Mouse (Mus musculus): Measurements from ENCODE around the gene Igfbp5. TPM values are rescaled to one million over a fixed set of nuclear protein-coding genes. Genes with fewer than 3 reads are reported as not detected.

Gene Igfbp5
- polyA plus RNA-seq, 1 experiment from 2014 or later: 20.9 TPM

DNA sequence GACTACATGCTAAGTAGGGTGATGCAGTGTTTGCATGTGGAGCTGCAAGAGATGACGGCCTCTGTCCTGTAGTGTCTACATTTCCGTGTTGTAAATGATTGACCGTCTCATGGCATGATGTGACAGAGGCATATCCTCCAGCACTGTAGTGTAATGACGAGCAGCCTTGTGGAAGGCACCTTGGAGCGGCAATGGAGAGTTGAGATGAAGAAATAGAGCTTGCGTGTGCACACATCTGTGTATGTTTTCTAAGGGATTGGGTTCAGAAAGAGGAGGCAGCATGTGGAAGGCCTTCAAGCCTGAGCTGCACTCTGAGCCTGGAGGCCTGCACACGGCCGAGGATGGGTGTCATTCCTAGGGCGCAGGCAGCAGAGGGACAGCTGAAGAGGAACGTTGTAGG, 19.0 kb downstream of the Igfbp5 start:
- Histone ChIP-seq H3K9me3 (replicated peaks) (no peaks in the 10 kb centered on the region), H3K4me2 (no peak overlapping the region), H3K36me3 (ENCODE audit: poor library complexity, severe bottlenecking) (peaks cover 41% of the 10 kb centered on the region), H3K27ac (no peak overlapping the region), H3K4me1 (peaks cover 14% of the 10 kb centered on the region), H3K9ac (no peak overlapping the region), H3K4me3 (no peak overlapping the region), H3K27me3 (no peaks in the 10 kb centered on the region)
- WGBS: 90% methylated on average over 10 of the region's 10 CpGs
- no peak for ATAC-seq

DNA sequence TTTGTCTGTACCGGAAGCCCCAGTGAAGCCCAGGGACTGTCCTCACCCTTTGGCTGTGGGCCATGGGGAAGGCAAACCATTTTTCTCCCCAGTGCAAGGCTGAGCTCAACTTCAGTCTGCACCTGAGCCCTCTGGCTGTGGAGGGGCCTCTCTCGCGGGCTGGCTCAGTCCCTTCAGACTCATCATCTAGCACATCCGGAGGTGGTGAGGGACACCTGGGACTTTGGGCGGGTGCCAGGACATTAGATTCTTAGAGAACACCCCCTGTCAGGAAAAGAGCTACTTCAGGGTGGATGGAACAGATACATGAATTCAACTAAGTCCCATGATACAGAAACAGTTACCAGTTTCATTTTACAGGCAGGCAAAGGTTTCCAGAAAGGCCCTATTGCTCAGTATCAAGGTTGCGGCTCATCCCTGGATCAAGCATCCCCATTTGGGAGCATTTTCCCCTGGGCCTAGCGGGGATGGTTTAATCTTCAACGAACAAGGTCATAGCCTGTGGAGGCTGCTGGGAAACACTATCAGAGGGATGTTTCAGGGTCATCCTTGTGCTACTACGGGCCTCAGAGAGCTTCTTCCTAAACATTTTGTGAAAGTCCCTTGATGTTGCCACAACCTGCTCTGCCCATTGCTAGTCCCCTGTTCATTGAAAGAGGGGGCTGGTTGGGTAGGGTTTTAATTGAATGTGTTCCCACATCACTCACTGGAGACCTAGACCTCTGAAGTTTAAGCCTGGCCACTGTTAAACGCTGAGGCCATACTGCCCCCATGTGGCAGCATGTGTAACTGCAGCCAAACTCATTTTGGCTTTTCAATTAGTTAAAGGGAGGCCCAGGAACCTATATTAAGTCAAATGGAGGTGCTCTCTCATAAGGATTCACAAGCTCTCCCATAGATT, 20.1 kb downstream of the Igfbp5 start:
- Histone ChIP-seq H3K36me3 (ENCODE audit: poor library complexity, severe bottlenecking) (peaks cover 42% of the 10 kb centered on the region), H3K4me2 (no peak overlapping the region), H3K27me3 (no peaks in the 10 kb centered on the region), H3K9ac (no peak overlapping the region), H3K4me1 (peaks cover 14% of the 10 kb centered on the region), H3K4me3 (no peak overlapping the region), H3K9me3 (replicated peaks) (no peaks in the 10 kb centered on the region), H3K27ac (peak overlapping the region; percentile 1)
- peak; percentile 61 for ATAC-seq
- 44% methylated on average over 10 of the region's 10 CpGs for WGBS

DNA sequence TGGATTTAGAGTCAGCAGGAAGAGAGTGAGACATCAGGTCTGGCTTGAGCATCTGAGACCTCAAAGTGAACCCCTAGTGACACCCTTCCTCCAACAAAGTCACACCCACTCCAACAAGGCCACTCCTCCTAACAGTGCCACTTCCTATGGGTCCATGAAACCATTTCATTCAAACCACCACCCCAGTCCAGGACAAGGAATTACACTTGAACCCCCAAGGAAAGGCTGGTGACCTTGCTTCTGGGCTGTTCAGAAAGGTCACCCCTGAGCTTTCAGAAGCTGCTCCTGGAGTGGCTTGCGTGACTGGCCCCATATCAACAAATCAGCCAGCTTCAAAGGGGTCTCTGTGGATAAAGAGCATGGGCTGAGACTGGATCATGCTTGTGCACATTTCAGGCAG, 20.9 kb downstream of the Igfbp5 start:
- Histone ChIP-seq H3K4me3 (no peak overlapping the region), H3K36me3 (ENCODE audit: poor library complexity, severe bottlenecking) (peaks cover 48% of the 10 kb centered on the region), H3K9me3 (replicated peaks) (no peaks in the 10 kb centered on the region), H3K27ac (no peak overlapping the region), H3K27me3 (no peaks in the 10 kb centered on the region), H3K4me2 (no peak overlapping the region), H3K9ac (no peak overlapping the region), H3K4me1 (peaks cover 7% of the 10 kb centered on the region)
- no peak for ATAC-seq
- WGBS: 75% methylated on average over 1 of the region's 1 CpGs

DNA sequence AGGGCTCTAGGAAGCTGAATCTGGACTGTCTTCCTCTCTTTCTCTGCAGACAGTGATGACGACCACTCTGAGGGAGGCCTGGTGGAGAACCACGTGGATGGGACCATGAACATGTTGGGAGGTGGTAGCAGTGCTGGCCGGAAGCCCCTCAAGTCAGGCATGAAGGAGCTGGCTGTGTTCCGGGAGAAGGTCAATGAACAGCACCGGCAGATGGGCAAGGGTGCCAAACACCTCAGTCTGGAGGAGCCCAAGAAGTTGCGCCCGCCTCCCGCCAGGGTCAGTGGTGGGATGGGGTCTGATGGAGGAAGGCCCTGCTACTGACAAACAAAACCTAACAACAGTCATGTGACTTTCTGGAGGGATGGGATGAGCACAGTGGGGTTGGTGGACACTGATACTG, 25.6 kb downstream of the Igfbp5 start:
- ATAC-seq: no peak
- Histone ChIP-seq H3K36me3 (ENCODE audit: poor library complexity, severe bottlenecking) (peaks cover 63% of the 10 kb centered on the region), H3K4me2 (no peak overlapping the region), H3K27ac (no peak overlapping the region), H3K9me3 (replicated peaks) (no peaks in the 10 kb centered on the region), H3K9ac (no peak overlapping the region), H3K27me3 (no peaks in the 10 kb centered on the region), H3K4me3 (no peak overlapping the region), H3K4me1 (no peaks in the 10 kb centered on the region)
- 85% methylated on average over 8 of the region's 8 CpGs for WGBS

DNA sequence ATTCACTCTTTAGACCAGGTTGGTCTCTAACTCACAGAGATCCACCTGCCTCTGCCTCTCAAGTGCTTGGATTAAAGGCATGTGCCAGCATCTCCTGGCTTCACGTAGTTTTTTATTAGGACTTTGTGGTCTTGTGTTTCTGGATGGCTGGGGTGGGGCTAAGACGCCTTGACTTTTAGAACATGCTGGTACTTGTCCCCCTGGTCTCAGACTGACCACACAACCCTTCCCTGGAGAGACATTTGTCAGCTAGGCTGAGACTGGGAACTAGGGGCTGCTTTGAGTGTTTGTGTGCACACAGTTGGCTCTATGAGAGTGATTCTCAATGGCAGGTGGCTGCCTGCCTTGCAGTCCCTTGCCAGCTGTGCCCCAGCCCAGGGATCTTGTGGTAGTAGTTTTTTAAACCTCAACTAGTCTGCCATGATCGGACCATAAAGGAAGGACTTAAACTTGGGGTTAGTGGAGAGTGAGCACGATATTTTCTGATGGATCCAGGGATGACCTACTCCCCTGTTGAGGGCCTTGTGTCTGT, 26.8 kb downstream of the Igfbp5 start:
- H3K27ac ChIP-seq: no peak overlapping the region

DNA sequence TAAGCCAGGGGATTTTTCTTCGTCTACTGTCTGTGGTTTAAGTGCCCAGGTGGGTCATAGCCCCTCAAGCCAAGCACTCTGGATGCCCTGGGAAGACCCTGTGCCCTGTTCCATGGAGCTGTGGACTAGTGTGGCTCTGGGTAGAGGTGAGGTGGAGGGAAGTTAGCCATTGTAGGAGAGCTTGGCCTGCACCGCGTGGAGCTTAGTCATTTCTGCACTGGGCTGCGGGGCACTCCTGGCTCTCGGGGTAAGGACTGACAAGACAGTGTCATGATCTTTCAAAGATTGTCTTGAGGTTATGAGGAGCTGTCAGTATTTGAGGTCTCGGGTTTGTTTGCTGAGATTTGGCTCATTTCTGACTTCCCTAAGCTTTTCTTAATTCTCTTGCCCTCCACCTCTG, 30.0 kb downstream of the Igfbp5 start:
- H3K27me3 ChIP-seq: no peaks in the 10 kb centered on the region
- H3K4me1 ChIP-seq: no peaks in the 10 kb centered on the region
- WGBS: 89% methylated on average over 6 of the region's 6 CpGs
- no peaks in the 10 kb centered on the region for H3K9me3 ChIP-seq (replicated peaks)
- ATAC-seq: no peak
- H3K36me3 ChIP-seq (ENCODE audit: poor library complexity, severe bottlenecking): peaks cover 32% of the 10 kb centered on the region
- H3K4me2 ChIP-seq: no peak overlapping the region
- H3K9ac ChIP-seq: no peak overlapping the region
- H3K27ac ChIP-seq: no peak overlapping the region
- no peak overlapping the region for H3K4me3 ChIP-seq

More for the DNA sequence above, 26.8 kb downstream of the Igfbp5 start:
- H3K4me2 ChIP-seq: no peak overlapping the region
- peaks cover 57% of the 10 kb centered on the region for H3K36me3 ChIP-seq (ENCODE audit: poor library complexity, severe bottlenecking)
- ATAC-seq: no peak
- no peak overlapping the region for H3K4me3 ChIP-seq
- 90% methylated on average over 4 of the region's 4 CpGs for WGBS
- H3K4me1 ChIP-seq: no peaks in the 10 kb centered on the region
- H3K9me3 ChIP-seq (replicated peaks): no peaks in the 10 kb centered on the region
- H3K9ac ChIP-seq: no peak overlapping the region
- H3K27me3 ChIP-seq: no peaks in the 10 kb centered on the region

DNA sequence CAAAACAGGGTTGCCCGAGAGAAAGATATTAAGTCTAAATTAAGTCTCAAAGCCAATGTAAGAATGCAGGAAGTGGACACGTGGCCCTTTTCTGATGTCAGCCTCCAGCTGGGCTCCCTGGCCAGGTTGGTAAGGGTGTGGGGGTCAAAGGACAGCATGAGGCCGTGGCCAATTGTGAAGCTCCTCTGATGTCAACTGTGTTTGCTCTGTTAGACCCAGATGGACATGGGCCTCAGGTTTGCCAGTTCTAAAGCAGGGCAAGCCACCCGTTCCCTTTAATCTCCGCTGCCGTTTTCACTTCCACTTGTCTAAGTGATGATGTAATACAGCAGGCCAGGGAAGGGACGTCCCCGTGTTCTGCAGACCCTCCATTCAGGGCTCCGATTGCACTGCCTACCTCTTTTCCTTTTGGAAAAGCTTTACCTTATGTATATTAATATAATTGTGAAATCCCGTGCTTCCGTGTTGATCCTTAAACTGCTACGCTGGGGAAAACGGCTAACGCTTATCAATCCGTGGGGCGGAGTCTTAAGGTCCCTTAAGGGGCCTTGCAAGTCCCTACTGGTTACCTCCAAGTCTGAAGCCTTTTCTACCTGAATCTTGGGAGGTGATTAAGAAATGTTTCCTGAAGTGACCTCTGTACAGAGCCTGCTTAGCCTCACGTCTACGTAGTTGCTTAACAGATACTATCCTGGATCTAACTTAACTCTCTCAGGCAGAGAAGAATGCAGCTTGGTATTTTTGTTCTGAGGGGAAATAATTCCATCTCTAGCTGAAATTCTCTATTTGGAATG, 31.8 kb downstream of the Igfbp5 start:
- peaks cover 34% of the 10 kb centered on the region for H3K36me3 ChIP-seq (ENCODE audit: poor library complexity, severe bottlenecking)
- H3K27me3 ChIP-seq: no peaks in the 10 kb centered on the region
- H3K9me3 ChIP-seq (replicated peaks): no peaks in the 10 kb centered on the region
- ATAC-seq: no peak
- no peaks in the 10 kb centered on the region for H3K4me1 ChIP-seq
- no peak overlapping the region for H3K4me3 ChIP-seq
- no peak overlapping the region for H3K9ac ChIP-seq
- H3K4me2 ChIP-seq: no peak overlapping the region
- H3K27ac ChIP-seq: no peak overlapping the region
- WGBS: 86% methylated on average over 18 of the region's 18 CpGs

DNA sequence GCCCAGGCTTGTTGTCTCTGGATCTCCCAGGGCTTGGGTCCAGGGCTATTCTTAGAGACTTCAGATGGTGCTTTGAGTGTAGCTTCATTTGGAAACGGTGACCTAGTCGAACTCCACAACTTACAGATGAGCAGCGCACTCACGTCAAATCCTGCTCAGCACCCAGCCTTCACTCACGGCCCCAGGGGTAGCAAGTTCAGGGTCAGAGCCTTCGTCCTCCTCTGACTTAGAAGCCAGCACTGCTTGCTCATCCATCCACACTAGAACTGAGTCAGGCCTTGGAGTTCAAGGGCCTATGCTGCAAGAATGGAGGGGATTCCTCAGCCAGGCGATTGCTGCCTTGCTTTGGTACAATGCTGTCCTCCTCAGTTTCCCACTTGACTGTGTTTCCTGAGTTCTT, 34.9 kb downstream of the Igfbp5 start:
- no peak for ATAC-seq
- H3K4me2 ChIP-seq: no peak overlapping the region
- no peak overlapping the region for H3K27ac ChIP-seq
- H3K36me3 ChIP-seq (ENCODE audit: poor library complexity, severe bottlenecking): peaks cover 49% of the 10 kb centered on the region
- H3K27me3 ChIP-seq: no peaks in the 10 kb centered on the region
- no peak overlapping the region for H3K9ac ChIP-seq
- WGBS: 92% methylated on average over 7 of the region's 7 CpGs
- no peaks in the 10 kb centered on the region for H3K9me3 ChIP-seq (replicated peaks)
- no peaks in the 10 kb centered on the region for H3K4me1 ChIP-seq
- H3K4me3 ChIP-seq: no peak overlapping the region

DNA sequence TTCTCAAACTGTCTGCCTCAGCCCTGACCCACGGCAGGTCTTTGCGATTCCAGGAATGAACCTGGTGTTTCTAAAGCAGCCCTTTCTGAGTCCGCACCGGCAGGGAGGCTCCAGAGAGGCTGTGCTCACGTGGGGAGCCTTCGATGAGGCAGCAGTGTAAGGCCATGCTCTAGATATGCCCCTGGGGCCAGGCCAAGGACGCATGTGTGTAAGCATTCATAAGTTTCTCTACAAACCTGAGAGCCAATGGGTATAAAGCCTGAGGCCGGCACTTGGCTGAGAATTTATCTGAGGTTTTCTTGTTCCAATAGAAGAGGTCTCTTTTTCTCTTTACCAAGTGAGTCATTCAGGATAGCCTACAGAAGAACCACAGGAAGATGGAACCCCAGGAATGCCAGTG, 35.3 kb downstream of the Igfbp5 start:
- no peaks in the 10 kb centered on the region for H3K9me3 ChIP-seq (replicated peaks)
- 87% methylated on average over 8 of the region's 8 CpGs for WGBS
- no peak for ATAC-seq
- H3K9ac ChIP-seq: no peak overlapping the region
- H3K4me2 ChIP-seq: no peak overlapping the region
- no peak overlapping the region for H3K4me3 ChIP-seq
- no peaks in the 10 kb centered on the region for H3K4me1 ChIP-seq
- no peak overlapping the region for H3K27ac ChIP-seq
- H3K36me3 ChIP-seq (ENCODE audit: poor library complexity, severe bottlenecking): peaks cover 45% of the 10 kb centered on the region
- H3K27me3 ChIP-seq: no peaks in the 10 kb centered on the region

DNA sequence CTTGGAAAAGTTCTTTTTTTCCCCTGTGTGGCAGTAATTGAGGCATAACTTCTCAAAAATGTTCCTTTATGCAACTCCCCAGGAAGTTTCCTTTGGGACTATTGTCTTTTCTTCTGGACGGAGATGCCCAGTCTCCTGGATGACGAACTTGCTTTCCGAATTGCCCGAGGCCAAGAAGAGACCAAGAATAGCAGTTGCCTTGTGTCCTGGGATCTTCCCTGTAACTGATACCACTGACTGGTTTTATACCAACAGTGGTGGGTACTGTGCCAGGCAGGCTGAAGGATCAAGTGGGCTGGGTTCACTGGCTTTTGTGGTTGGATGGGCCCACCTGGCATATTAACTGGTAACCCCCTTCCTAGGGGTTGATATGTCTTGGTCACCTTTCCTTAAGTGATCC, 41.1 kb downstream of the Igfbp5 start:
- Histone ChIP-seq H3K27ac (no peak overlapping the region), H3K9me3 (replicated peaks) (0 out of 2 replicates have a peak, but pooled peaks cover 3% of the 10 kb centered on the region), H3K4me1 (peaks cover 18% of the 10 kb centered on the region), H3K4me2 (no peak overlapping the region), H3K9ac (no peak overlapping the region), H3K36me3 (ENCODE audit: poor library complexity, severe bottlenecking) (peaks cover 58% of the 10 kb centered on the region), H3K27me3 (no peaks in the 10 kb centered on the region), H3K4me3 (no peak overlapping the region)
- ATAC-seq: no peak
- 58% methylated on average over 4 of the region's 4 CpGs for WGBS

DNA sequence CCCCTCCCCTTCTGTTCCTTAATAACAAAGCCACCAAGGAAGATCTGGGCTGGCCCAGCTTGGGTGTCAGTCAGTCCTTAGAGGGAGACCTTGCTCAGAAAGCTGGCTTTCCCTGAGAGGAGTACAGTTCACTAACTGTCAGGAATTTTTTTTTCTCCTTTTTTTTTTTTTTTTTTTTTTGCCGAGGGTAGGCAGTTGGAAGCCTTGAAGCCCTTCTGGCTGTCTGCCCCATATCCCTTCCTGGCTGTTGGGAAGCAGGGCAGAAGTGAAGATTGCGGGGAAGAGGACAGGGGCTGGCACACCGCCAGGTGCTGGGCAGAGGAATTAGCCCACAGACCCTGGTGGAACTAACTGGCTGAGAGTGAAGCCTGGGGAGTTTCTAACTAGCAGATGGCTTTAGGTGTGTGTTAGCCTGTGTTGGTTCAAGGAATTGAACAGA, 42.0 kb downstream of the Igfbp5 start:
- Histone ChIP-seq H3K36me3 (ENCODE audit: poor library complexity, severe bottlenecking) (peaks cover 51% of the 10 kb centered on the region), H3K4me1 (peaks cover 26% of the 10 kb centered on the region), H3K4me2 (no peak overlapping the region), H3K4me3 (no peak overlapping the region), H3K9ac (no peak overlapping the region), H3K9me3 (replicated peaks) (0 out of 2 replicates have a peak, but pooled peaks cover 3% of the 10 kb centered on the region), H3K27ac (peak overlapping the region; percentile 54), H3K27me3 (no peaks in the 10 kb centered on the region)
- ATAC-seq: peak; percentile 54
- WGBS: 47% methylated on average over 3 of the region's 3 CpGs

DNA sequence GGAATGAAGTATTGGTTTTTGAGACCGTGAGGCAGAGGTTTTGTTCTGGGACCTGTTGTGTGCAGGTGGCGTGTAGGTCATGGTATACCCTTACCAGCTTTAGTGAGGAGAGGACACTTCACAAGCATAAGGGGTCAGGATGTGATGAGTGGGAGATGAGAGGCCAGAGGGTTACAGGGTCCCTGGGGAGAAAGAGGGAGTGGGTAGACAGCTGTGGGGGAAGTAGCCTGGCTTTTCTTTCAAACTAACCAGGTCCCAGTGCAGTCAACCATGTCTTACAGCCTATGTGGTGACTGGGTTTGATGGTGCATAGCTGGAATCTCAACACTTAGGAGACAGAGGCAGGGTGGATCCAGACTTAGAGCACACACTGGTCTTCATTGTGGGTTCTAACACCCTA, 44.2 kb downstream of the Igfbp5 start:
- no peak overlapping the region for H3K9ac ChIP-seq
- WGBS: 97% methylated on average over 2 of the region's 2 CpGs
- H3K27me3 ChIP-seq: no peaks in the 10 kb centered on the region
- H3K4me1 ChIP-seq: peaks cover 46% of the 10 kb centered on the region
- no peak overlapping the region for H3K4me2 ChIP-seq
- H3K36me3 ChIP-seq (ENCODE audit: poor library complexity, severe bottlenecking): peaks cover 39% of the 10 kb centered on the region
- H3K27ac ChIP-seq: no peak overlapping the region
- ATAC-seq: no peak
- 0 out of 2 replicates have a peak, but pooled peaks cover 3% of the 10 kb centered on the region for H3K9me3 ChIP-seq (replicated peaks)
- H3K4me3 ChIP-seq: no peak overlapping the region

Data from forebrain, embryonic 13.5 days (tissue).